Mouse (Mus musculus): Measurements from ENCODE around the gene Rps13. TPM values are rescaled to one million over a fixed set of nuclear protein-coding genes. Genes with fewer than 3 reads are reported as not detected.

Rps13 gene
- polyA plus RNA-seq, 1 experiment from 2014 or later = 816 TPM

- no peak for TF ChIP-seq CTCF (IDR thresholded peaks at IDR 0.05; ENCODE audit: low read depth)
- H3K4me2 ChIP-seq (ENCODE audit: low read length) = peak overlapping the region; percentile 97
- H3K4me1 ChIP-seq (replicated peaks; ENCODE audit: insufficient read depth, low read length) = no peaks in the 10 kb centered on the region
- 12% methylated on average over 8 of the region's 16 CpGs for WGBS
- H3K4me3 ChIP-seq (replicated peaks; ENCODE audit: low read depth, low read length) = peak overlapping the region; percentile 68
- DNase-seq (ENCODE audit: low spot score) (peak; percentile 43), ATAC-seq (replicated peaks; ENCODE audit: low FRiP score, low read depth) (peak; percentile 76)
- H3K36me3 ChIP-seq (ENCODE audit: insufficient read depth, low read length) = no peaks in the 10 kb centered on the region
- H3K27me3 ChIP-seq (ENCODE audit: insufficient read depth, low read length) = no peaks in the 10 kb centered on the region
- H3K9ac ChIP-seq (ENCODE audit: low read depth, low read length) = peak overlapping the region; percentile 77
- H3K27ac ChIP-seq = peak overlapping the region; percentile 91
- no peaks in the 10 kb centered on the region for H3K9me3 ChIP-seq (replicated peaks; ENCODE audit: low read length)
These were observed 25.4 kb downstream of the Rps13 start for GRCm38 (mm10) chr7:116308632-116308991.

GRCm38 (mm10) chr7:116307871-116308631, 25.9 kb downstream of the Rps13 start, which contains the start of gene Plekha7:
Plekha7 (minus strand) TSS chr7:116308376.
- Histone ChIP-seq H3K9ac (ENCODE audit: low read depth, low read length) (peak within 1 kb of the TSS; percentile 77), H3K4me1 (replicated peaks; ENCODE audit: insufficient read depth, low read length) (no peaks in the 10 kb centered on the region), H3K4me2 (ENCODE audit: low read length) (peak within 1 kb of the TSS; percentile 97), H3K4me3 (replicated peaks; ENCODE audit: low read depth, low read length) (peak within 1 kb of the TSS; percentile 68), H3K27me3 (ENCODE audit: insufficient read depth, low read length) (no peaks in the 10 kb centered on the region), H3K9me3 (replicated peaks; ENCODE audit: low read length) (no peaks in the 10 kb centered on the region), H3K36me3 (ENCODE audit: insufficient read depth, low read length) (no peaks in the 10 kb centered on the region), H3K27ac (peak within 1 kb of the TSS; percentile 91)
- peak; percentile 70 for ATAC-seq (replicated peaks; ENCODE audit: low FRiP score, low read depth)
- DNase-seq (ENCODE audit: low spot score) = peak; percentile 67
- TF ChIP-seq CTCF (IDR thresholded peaks at IDR 0.05; ENCODE audit: low read depth) = no peak
- under 1% methylated on average over 63 of the region's 65 CpGs for WGBS

GRCm38 (mm10) chr7:116307099-116307870, 26.7 kb downstream of the Rps13 start:
- WGBS = under 1% methylated on average over 60 of the region's 63 CpGs
- ATAC-seq (replicated peaks; ENCODE audit: low FRiP score, low read depth) (peak; percentile 59), DNase-seq (ENCODE audit: low spot score) (peak; percentile 65)
- H3K36me3 ChIP-seq (ENCODE audit: insufficient read depth, low read length) = no peaks in the 10 kb centered on the region
- peak overlapping the region; percentile 91 for H3K27ac ChIP-seq
- H3K4me3 ChIP-seq (replicated peaks; ENCODE audit: low read depth, low read length) = peak overlapping the region; percentile 68
- no peaks in the 10 kb centered on the region for H3K4me1 ChIP-seq (replicated peaks; ENCODE audit: insufficient read depth, low read length)
- H3K9me3 ChIP-seq (replicated peaks; ENCODE audit: low read length) = no peaks in the 10 kb centered on the region
- H3K4me2 ChIP-seq (ENCODE audit: low read length) = peak overlapping the region; percentile 97
- H3K9ac ChIP-seq (ENCODE audit: low read depth, low read length) = peak overlapping the region; percentile 77
- no peaks in the 10 kb centered on the region for H3K27me3 ChIP-seq (ENCODE audit: insufficient read depth, low read length)
- TF ChIP-seq CTCF (IDR thresholded peaks at IDR 0.05; ENCODE audit: low read depth) = no peak

GRCm38 (mm10) chr7:116306601-116307000, 27.4 kb downstream of the Rps13 start:
- DNase-seq (ENCODE audit: low spot score) = no peak
- Histone ChIP-seq H3K4me2 (ENCODE audit: low read length) (peak overlapping the region; percentile 97; the same call in 1 of the 2 replicates), H3K9me3 (replicated peaks; ENCODE audit: low read length) (no peaks in the 10 kb centered on the region), H3K27ac (no peak overlapping the region), H3K9ac (ENCODE audit: low read depth, low read length) (no peak overlapping the region), H3K4me3 (replicated peaks; ENCODE audit: low read depth, low read length) (no peak overlapping the region), H3K36me3 (ENCODE audit: insufficient read depth, low read length) (no peaks in the 10 kb centered on the region), H3K4me1 (replicated peaks; ENCODE audit: insufficient read depth, low read length) (no peaks in the 10 kb centered on the region), H3K27me3 (ENCODE audit: insufficient read depth, low read length) (no peaks in the 10 kb centered on the region)
- WGBS = 18% methylated on average over 5 of the region's 5 CpGs
- TF ChIP-seq CTCF (IDR thresholded peaks at IDR 0.05; ENCODE audit: low read depth) = no peak
- ATAC-seq (replicated peaks; ENCODE audit: low FRiP score, low read depth) = no peak

- Histone ChIP-seq H3K9ac (ENCODE audit: low read depth, low read length) (no peak overlapping the region), H3K36me3 (ENCODE audit: insufficient read depth, low read length) (no peaks in the 10 kb centered on the region), H3K4me1 (replicated peaks; ENCODE audit: insufficient read depth, low read length) (no peaks in the 10 kb centered on the region), H3K27ac (no peak overlapping the region), H3K4me2 (ENCODE audit: low read length) (no peak overlapping the region), H3K4me3 (replicated peaks; ENCODE audit: low read depth, low read length) (no peak overlapping the region), H3K27me3 (ENCODE audit: insufficient read depth, low read length) (no peaks in the 10 kb centered on the region), H3K9me3 (replicated peaks; ENCODE audit: low read length) (no peaks in the 10 kb centered on the region)
- DNase-seq (ENCODE audit: low spot score) = no peak
- TF ChIP-seq CTCF (IDR thresholded peaks at IDR 0.05; ENCODE audit: low read depth) = no peak
- 90% methylated on average over 5 of the region's 5 CpGs for WGBS
- no peak for ATAC-seq (replicated peaks; ENCODE audit: low FRiP score, low read depth)
These were observed 32.2 kb downstream of the Rps13 start for GRCm38 (mm10) chr7:116301661-116302311.

- ATAC-seq (replicated peaks; ENCODE audit: low FRiP score, low read depth) = no peak
- Histone ChIP-seq H3K4me3 (replicated peaks; ENCODE audit: low read depth, low read length) (no peak overlapping the region), H3K27me3 (ENCODE audit: insufficient read depth, low read length) (no peaks in the 10 kb centered on the region), H3K9me3 (replicated peaks; ENCODE audit: low read length) (no peaks in the 10 kb centered on the region), H3K4me2 (ENCODE audit: low read length) (no peak overlapping the region), H3K4me1 (replicated peaks; ENCODE audit: insufficient read depth, low read length) (no peaks in the 10 kb centered on the region), H3K27ac (no peak overlapping the region), H3K36me3 (ENCODE audit: insufficient read depth, low read length) (no peaks in the 10 kb centered on the region), H3K9ac (ENCODE audit: low read depth, low read length) (no peak overlapping the region)
- no peak for TF ChIP-seq CTCF (IDR thresholded peaks at IDR 0.05; ENCODE audit: low read depth)
- WGBS = 69% methylated on average over 4 of the region's 4 CpGs
- no peak for DNase-seq (ENCODE audit: low spot score)
These were observed 32.9 kb downstream of the Rps13 start for GRCm38 (mm10) chr7:116301144-116301543.
